Mouse (Mus musculus) stomach, postnatal 0 days (tissue): ENCODE data around the gene Zbtb6.

Experiments used
- CTCF ChIP-seq: IDR thresholded peaks from 2 replicates; pipeline ENCODE4 v1.5.1; 2016; ENCODE audit warnings: antibody characterized with exemption, low read depth, mild to moderate bottlenecking, moderate library complexity
- EP300 ChIP-seq: optimal IDR thresholded peaks from 2 replicates; pipeline ENCODE3; 2016; ENCODE audit warnings: antibody characterized with exemption

GRCm38 (mm10) chr2:37480039-37480438 lies 37.1 kb upstream of the Zbtb6 start:
- no peak for TF ChIP-seq EP300
- TF ChIP-seq CTCF = no peak
